Comparison of ENCODE assay signal across 9 mouse cellular contexts in genomic region chr3:40798500-40798899, GRCm38 (mm10). TPM values are rescaled to one million over a fixed set of nuclear protein-coding genes. Genes with fewer than 3 reads are reported as not detected.
A peak's percentile ranks its signal among the peaks of the same experiment; 100 is the strongest.
DNase-seq lines count a peak whose midpoint lies in the region; ATAC-seq and TF ChIP-seq lines count a peak whose summit lies in the region.
"Had no signal": no experiment of that assay in that cellular context is flagged by ENCODE, and none has a peak within 500 bp of the region (broad histone marks: within the 10 kb centered on the region; RNA-seq: fewer than 3 reads in every experiment).

No protein-coding gene starts in this region.

- H3K4me3 ChIP-seq in E14TG2a.4 (replicated peaks; ENCODE audit: low read length) = no peak overlapping the region; the same call in 1 of the 2 replicates
- no peak overlapping the region for H3K4me3 ChIP-seq in left cerebral cortex, adult 2 months
- no peak overlapping the region for H3K4me3 ChIP-seq in midbrain, embryonic 12.5 days

- H3K4me1 ChIP-seq in E14TG2a.4 (replicated peaks; ENCODE audit: low read depth, low read length) = peaks cover 24% of the 10 kb centered on the region
- H3K4me1 ChIP-seq in midbrain, embryonic 12.5 days = peaks cover 11% of the 10 kb centered on the region

- WGBS in midbrain, embryonic 12.5 days = 41% methylated on average over 7 of the region's 7 CpGs

- TF ChIP-seq CTCF in E14TG2a.4 (conservative IDR thresholded peaks at IDR 0.05; ENCODE audit: low read length) = peak; percentile 60
- TF ChIP-seq CTCF in brain, embryonic 14.5 days (IDR thresholded peaks at IDR 0.05; ENCODE audit: borderline replicate concordance, extremely low read depth, insufficient read depth, insufficient read length) = peak; percentile 50; the same call in 1 of the 2 replicates
- TF ChIP-seq CTCF in left cerebral cortex, adult 2 months (IDR thresholded peaks at IDR 0.05) = peak; percentile 44

- H3K9me3 ChIP-seq in E14TG2a.4 (ENCODE audit: low read length) = no peaks in the 10 kb centered on the region
- no peaks in the 10 kb centered on the region for H3K9me3 ChIP-seq in midbrain, embryonic 12.5 days
- H3K9me3 ChIP-seq: embryonic facial prominence, embryonic 13.5 days had no signal

- peaks cover 23% of the 10 kb centered on the region for H3K36me3 ChIP-seq in E14TG2a.4 (ENCODE audit: insufficient read depth, low read length)
- H3K36me3 ChIP-seq in midbrain, embryonic 12.5 days = peaks cover 7% of the 10 kb centered on the region; the same call in 1 of the 2 replicates
- no peaks in the 10 kb centered on the region for H3K36me3 ChIP-seq in splenic B cell, adult 2 months (ENCODE audit: control insufficient read depth, insufficient read depth, low read length, poor library complexity, severe bottlenecking)

- 0 out of 2 replicates have a peak, but pooled peaks have one; percentile 35 for ATAC-seq in midbrain, embryonic 12.5 days (ENCODE audit: low FRiP score, low read depth)

- no peak for TF ChIP-seq POLR2A in brain, embryonic 14.5 days (IDR thresholded peaks at IDR 0.05; ENCODE audit: borderline replicate concordance, extremely low read depth, insufficient read depth, insufficient read length, poor library complexity, severe bottlenecking)

- intact Hi-C loops in heart, postnatal 25 days (cut with DNase I) = loop anchor here (5.0 kb wide), 1 partner anchor 51 kb away; no protein-coding TSS in a partner anchor
- intact Hi-C loops in left cerebral cortex, adult 2 months (cut with DNase I) = loop anchor here (5.0 kb wide), 1 partner anchor 276 kb away; no protein-coding TSS in a partner anchor

- H3K9ac ChIP-seq in midbrain, embryonic 12.5 days (replicated peaks) = no peak overlapping the region
- H3K9ac ChIP-seq: embryonic facial prominence, embryonic 13.5 days had no signal

- DNase-seq in heart, adult 8-10 months (ENCODE audit: low spot score) = peak; percentile 19
- no peak for DNase-seq in heart, postnatal 25 days (ENCODE audit: low spot score)
- DNase-seq in brain, embryonic 14.5 days (ENCODE audit: low read depth) = peak; percentile 74
- peak; percentile 19 to 52 for DNase-seq in frontal cortex, adult 2 months (ENCODE audit: extremely low spot score in 1 of 2, low spot score in 1 of 2)
- DNase-seq in left cerebral cortex, adult 2 months (ENCODE audit: extremely low spot score in 1 of 2, low spot score in 2 of 2) = no peak
- DNase-seq in splenic B cell, adult 2 months (ENCODE audit: low read depth, low spot score) = peak; percentile 82

- no peak overlapping the region for H3K27ac ChIP-seq in left cerebral cortex, adult 2 months
- H3K27ac ChIP-seq in midbrain, embryonic 12.5 days (replicated peaks) = no peak overlapping the region
- H3K27ac ChIP-seq: embryonic facial prominence, embryonic 13.5 days had no signal

- no peaks in the 10 kb centered on the region for H3K27me3 ChIP-seq in E14TG2a.4 (ENCODE audit: insufficient read depth, low read length)
- H3K27me3 ChIP-seq in midbrain, embryonic 12.5 days = no peaks in the 10 kb centered on the region
- H3K27me3 ChIP-seq in splenic B cell, adult 2 months (ENCODE audit: control insufficient read depth, insufficient read depth, low read length, poor library complexity, severe bottlenecking) = no peaks in the 10 kb centered on the region
- H3K27me3 ChIP-seq: embryonic facial prominence, embryonic 13.5 days had no signal

- H3K4me2 ChIP-seq in midbrain, embryonic 12.5 days (replicated peaks) = no peak overlapping the region

RNA-seq across cellular contexts. Expression of gene Plk4, which starts 1.3 kb away (rescaled TPM):
- total RNA-seq in heart, adult 8-10 months (2022) = 1 to 10 TPM; 1.4 to 2.6 (median 1.8) TPM
- 1 to 10 TPM; 1.7 to 2.8 TPM for total RNA-seq in heart, postnatal 25 days (2021)
- polyA plus RNA-seq in brain, embryonic 14.5 days (2012; rRNA removed) = 12.9 and 19.9 TPM in 2 replicates
- polyA plus RNA-seq in frontal cortex, adult 2 months (2012; rRNA removed) = 3.3 and 4.0 TPM in 2 replicates
- 1 to 10 TPM; 3.5 to 4.2 TPM for total RNA-seq in left cerebral cortex, adult 2 months (2021)
- 54.7 and 55.2 TPM in 2 replicates for polyA plus RNA-seq in midbrain, embryonic 12.5 days (2016; fragmentation: Nextera tagmentation; extraction: Ambion mirVana)

RNA-seq across cellular contexts. Expression of gene Mfsd8, which starts 48.2 kb away (rescaled TPM):
- 10 to 100 TPM; 18.8 to 23.6 (median 21.8) TPM for total RNA-seq in heart, adult 8-10 months (2022)
- 10 to 100 TPM; 13.5 to 16.0 TPM for total RNA-seq in heart, postnatal 25 days (2021)
- polyA plus RNA-seq in brain, embryonic 14.5 days (2012; rRNA removed) = 10.8 and 13.3 TPM in 2 replicates
- 13.5 and 15.1 TPM in 2 replicates for polyA plus RNA-seq in frontal cortex, adult 2 months (2012; rRNA removed)
- total RNA-seq in left cerebral cortex, adult 2 months (2021) = 10 to 100 TPM; 16.7 to 18.1 TPM
- 9.7 and 10.8 TPM in 2 replicates for polyA plus RNA-seq in midbrain, embryonic 12.5 days (2016; fragmentation: Nextera tagmentation; extraction: Ambion mirVana)

RNA-seq across cellular contexts. Expression of gene Abhd18, which starts 48.3 kb away (rescaled TPM):
- 10 to 100 TPM; 53.1 to 96.0 (median 73.4) TPM for total RNA-seq in heart, adult 8-10 months (2022)
- total RNA-seq in heart, postnatal 25 days (2021) = 10 to 100 TPM; 93.0 to 98.8 TPM
- 9.5 and 11.5 TPM in 2 replicates for polyA plus RNA-seq in brain, embryonic 14.5 days (2012; rRNA removed)
- 21.0 and 21.7 TPM in 2 replicates for polyA plus RNA-seq in frontal cortex, adult 2 months (2012; rRNA removed)
- 10 to 100 TPM; 12.9 to 14.0 TPM for total RNA-seq in left cerebral cortex, adult 2 months (2021)
- polyA plus RNA-seq in midbrain, embryonic 12.5 days (2016; fragmentation: Nextera tagmentation; extraction: Ambion mirVana) = 13.8 TPM in 2 replicates

RNA-seq across cellular contexts. Expression of gene Hspa4l, which starts 54.2 kb away (rescaled TPM):
- 10 to 100 TPM; 50.2 to 54.8 (median 52.3) TPM for total RNA-seq in heart, adult 8-10 months (2022)
- 10 to 100 TPM; 45.8 to 60.2 TPM for total RNA-seq in heart, postnatal 25 days (2021)
- 12.0 and 21.4 TPM in 2 replicates for polyA plus RNA-seq in brain, embryonic 14.5 days (2012; rRNA removed)
- 35.9 and 43.1 TPM in 2 replicates for polyA plus RNA-seq in frontal cortex, adult 2 months (2012; rRNA removed)
- 100 to 1,000 TPM; 167 to 172 TPM for total RNA-seq in left cerebral cortex, adult 2 months (2021)
- 64.1 and 72.4 TPM in 2 replicates for polyA plus RNA-seq in midbrain, embryonic 12.5 days (2016; fragmentation: Nextera tagmentation; extraction: Ambion mirVana)

Comparison
In these comparisons a context has a peak if more than half of its experiments do, and no peak if none do; other contexts are left out.
1. DNase-seq: peak in heart, adult 8-10 months (single experiment), brain, embryonic 14.5 days (single experiment), frontal cortex, adult 2 months (2 of 2) and splenic B cell, adult 2 months (single experiment); none in heart, postnatal 25 days (single experiment) and left cerebral cortex, adult 2 months (0 of 2).
2. Peak in every context shown above with its lines, with median percentiles within 50 percentile points of each other: CTCF ChIP-seq.